In the genomic region with DNA sequence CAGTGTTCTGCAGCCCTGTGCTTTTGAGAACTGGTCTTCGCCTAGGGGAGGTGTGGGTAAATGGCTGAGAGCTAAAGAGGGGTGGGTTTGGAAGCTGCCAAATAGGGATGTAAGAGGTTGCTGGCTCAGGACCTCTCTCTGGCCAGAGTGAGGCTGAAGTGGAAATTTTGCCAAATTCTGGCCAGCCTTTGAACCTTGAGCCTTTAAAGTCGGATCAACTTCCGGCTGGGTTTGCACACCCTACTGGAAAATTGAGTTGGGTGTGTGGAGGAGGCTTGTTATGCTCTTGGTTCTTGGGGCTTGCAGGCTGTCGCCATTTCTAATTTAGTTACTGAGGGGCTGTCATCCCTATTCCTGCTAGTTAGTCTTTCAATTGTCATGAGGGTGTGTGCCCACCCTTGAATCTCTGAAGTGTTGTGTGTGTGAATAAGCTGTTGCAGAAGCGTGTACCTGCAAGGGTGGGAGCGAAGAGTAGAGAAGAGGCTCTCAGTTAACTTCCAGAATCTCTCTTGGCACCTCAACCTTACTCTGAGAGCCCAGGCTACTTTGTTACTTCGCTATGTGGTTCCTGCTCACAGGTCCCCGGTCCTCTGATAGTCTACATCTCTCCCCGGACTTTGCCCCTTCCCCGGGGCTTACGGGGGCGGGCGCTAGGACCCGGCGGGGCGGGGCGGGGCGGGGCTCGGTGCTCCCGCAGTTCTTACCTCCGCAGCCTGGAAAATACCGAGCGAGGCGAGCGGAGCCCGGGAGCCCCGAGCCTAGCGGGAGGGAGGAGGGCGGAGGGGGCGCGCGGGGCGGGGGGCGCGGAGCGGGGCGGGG, we compare ENCODE assay signal across 8 mouse cellular contexts. TPM values are rescaled to one million over a fixed set of nuclear protein-coding genes. Genes with fewer than 3 reads are reported as not detected.
A peak's percentile ranks its signal among the peaks of the same experiment; 100 is the strongest.
DNase-seq lines count a peak whose midpoint lies in the region; ATAC-seq and TF ChIP-seq lines count a peak whose summit lies in the region.

No protein-coding gene starts in this region.

- peak; percentile 83 for ATAC-seq in forebrain, embryonic 12.5 days (ENCODE audit: low FRiP score)
- ATAC-seq in liver, postnatal 0 days, result peak; percentile 51

- H3K27ac ChIP-seq in forebrain, embryonic 12.5 days, result no peak overlapping the region
- peak overlapping the region; percentile 98 for H3K27ac ChIP-seq in liver, postnatal 0 days (ENCODE audit: low read depth)

- peaks cover 22% of the 10 kb centered on the region for H3K4me1 ChIP-seq in forebrain, embryonic 12.5 days
- H3K4me1 ChIP-seq in liver, postnatal 0 days (ENCODE audit: insufficient read depth), result peaks cover 65% of the 10 kb centered on the region

- H3K4me3 ChIP-seq in forebrain, embryonic 12.5 days (replicated peaks), result peak overlapping the region; percentile 86
- H3K4me3 ChIP-seq in liver, postnatal 0 days (ENCODE audit: low read depth, low read length), result peak overlapping the region; percentile 88

- no peak for TF ChIP-seq CTCF in liver, postnatal 0 days (IDR thresholded peaks at IDR 0.05; ENCODE audit: low read depth)

- H3K9me3 ChIP-seq in forebrain, embryonic 12.5 days, result no peaks in the 10 kb centered on the region
- H3K9me3 ChIP-seq in liver, postnatal 0 days (ENCODE audit: low read length), result no peaks in the 10 kb centered on the region

- H3K9ac ChIP-seq in forebrain, embryonic 12.5 days, result peak overlapping the region; percentile 77
- H3K9ac ChIP-seq in liver, postnatal 0 days (replicated peaks), result peak overlapping the region; percentile 80

- no peaks in the 10 kb centered on the region for H3K36me3 ChIP-seq in forebrain, embryonic 12.5 days (replicated peaks)
- peaks cover 6% of the 10 kb centered on the region; the same call in 1 of the 2 replicates for H3K36me3 ChIP-seq in liver, postnatal 0 days (replicated peaks; ENCODE audit: insufficient read depth, low read length)
- H3K36me3 ChIP-seq in splenic B cell, adult 2 months (ENCODE audit: control insufficient read depth, insufficient read depth, low read length, poor library complexity, severe bottlenecking), result no peaks in the 10 kb centered on the region

- TF ChIP-seq EP300 in liver, postnatal 0 days (IDR thresholded peaks at IDR 0.05; ENCODE audit: low read depth), result no peak

- peak overlapping the region; percentile 99 for H3K4me2 ChIP-seq in forebrain, embryonic 12.5 days
- peak overlapping the region; percentile 92 for H3K4me2 ChIP-seq in liver, postnatal 0 days (ENCODE audit: low read depth, low read length)

- DNase-seq in right cerebral cortex, postnatal 4 days, result peak; percentile 54
- DNase-seq in right cerebral cortex, postnatal 36 days (ENCODE audit: low spot score in 2 of 2), result no peak
- peak; percentile 53 for DNase-seq in adrenal gland, postnatal 25 days
- peak; percentile 82 for DNase-seq in kidney, adult 11 months
- DNase-seq in liver, postnatal 0 days, result peak; percentile 85
- peak; percentile 46 for DNase-seq in splenic B cell, adult 2 months (ENCODE audit: low read depth, low spot score)
- DNase-seq in urinary bladder, postnatal 36 days (ENCODE audit: low spot score in 2 of 2), result no peak

- WGBS in forebrain, embryonic 12.5 days, result 5% methylated on average over 28 of the region's 37 CpGs
- WGBS in liver, postnatal 0 days (ENCODE audit: insufficient replicate concordance), result 7% methylated on average over 21 of the region's 37 CpGs

- H3K27me3 ChIP-seq in forebrain, embryonic 12.5 days, result peaks cover 50% of the 10 kb centered on the region
- no peaks in the 10 kb centered on the region for H3K27me3 ChIP-seq in liver, postnatal 0 days (ENCODE audit: insufficient read depth, low read length)
- no peaks in the 10 kb centered on the region for H3K27me3 ChIP-seq in splenic B cell, adult 2 months (ENCODE audit: control insufficient read depth, insufficient read depth, low read length, poor library complexity, severe bottlenecking)

RNA-seq across cellular contexts. Expression of gene Stard10, which starts 3.7 kb away (rescaled TPM):
- 19.8 and 24.9 TPM in 2 replicates for total RNA-seq in adrenal gland, postnatal 25 days (2021)
- polyA plus RNA-seq in forebrain, embryonic 12.5 days (2016; fragmentation: Nextera tagmentation; extraction: Ambion mirVana), result 5.8 and 6.2 TPM in 2 replicates
- polyA plus RNA-seq in liver, postnatal 0 days (2015; fragmentation: Nextera tagmentation; extraction: Ambion mirVana), result 361 and 384 TPM in 2 replicates

RNA-seq across cellular contexts. Expression of gene Atg16l2, which starts 18.6 kb away (rescaled TPM):
- 23.5 and 26.7 TPM in 2 replicates for total RNA-seq in adrenal gland, postnatal 25 days (2021)
- polyA plus RNA-seq in forebrain, embryonic 12.5 days (2016; fragmentation: Nextera tagmentation; extraction: Ambion mirVana), result 18.8 and 21.8 TPM in 2 replicates
- 4.9 and 5.3 TPM in 2 replicates for polyA plus RNA-seq in liver, postnatal 0 days (2015; fragmentation: Nextera tagmentation; extraction: Ambion mirVana)

RNA-seq across cellular contexts. Expression of gene Arap1, which starts 27.3 kb away (rescaled TPM):
- total RNA-seq in adrenal gland, postnatal 25 days (2021), result 26.8 and 40.2 TPM in 2 replicates
- polyA plus RNA-seq in forebrain, embryonic 12.5 days (2016; fragmentation: Nextera tagmentation; extraction: Ambion mirVana), result 11.9 and 13.4 TPM in 2 replicates
- 16.0 and 18.1 TPM in 2 replicates for polyA plus RNA-seq in liver, postnatal 0 days (2015; fragmentation: Nextera tagmentation; extraction: Ambion mirVana)

Comparison
In these comparisons a context has a peak if more than half of its experiments do, and no peak if none do; other contexts are left out.
1. DNase-seq: peak in right cerebral cortex, postnatal 4 days (single experiment), adrenal gland, postnatal 25 days (single experiment), kidney, adult 11 months (single experiment), liver, postnatal 0 days (single experiment) and splenic B cell, adult 2 months (single experiment); none in right cerebral cortex, postnatal 36 days (0 of 2) and urinary bladder, postnatal 36 days (0 of 2).
2. RNA of gene Stard10, which starts 3.7 kb away (polyA plus RNA-seq): 361 to 384 TPM in liver, postnatal 0 days; 5.8 to 6.2 TPM in forebrain, embryonic 12.5 days; every median in the first group is over 10 times any median in the second.